Mouse (Mus musculus): ENCODE results near the gene Sidt1.

Gene Sidt1

GRCm38 (mm10) chr16:44332861-44333284 is at the start of gene Sidt1:
Sidt1 (minus strand) TSS chr16:44333196.
- peak; percentile 87 for DNase-seq (ENCODE audit: low read depth)

GRCm38 (mm10) chr16:44381578-44381977 is 48.6 kb upstream of the Sidt1 start:
- no peak for DNase-seq (ENCODE audit: low read depth)

GRCm38 (mm10) chr16:44380006-44380405 is 47.0 kb upstream of the Sidt1 start:
- no peak for DNase-seq (ENCODE audit: low read depth)

GRCm38 (mm10) chr16:44375459-44375858 is 42.5 kb upstream of the Sidt1 start:
- no peak for DNase-seq (ENCODE audit: low read depth)

GRCm38 (mm10) chr16:44365522-44365921 is 32.5 kb upstream of the Sidt1 start:
- DNase-seq (ENCODE audit: low read depth) = no peak

- DNase-seq (ENCODE audit: low read depth) = peak; percentile 80
Measured at GRCm38 (mm10) chr16:44361921-44362890, 29.2 kb upstream of the Sidt1 start.

- peak; percentile 91 for DNase-seq (ENCODE audit: low read depth)
Measured at GRCm38 (mm10) chr16:44357571-44358268, 24.7 kb upstream of the Sidt1 start.

GRCm38 (mm10) chr16:44356291-44356690 is 23.3 kb upstream of the Sidt1 start:
- peak; percentile 63 for DNase-seq (ENCODE audit: low read depth)

- no peak for DNase-seq (ENCODE audit: low read depth)
Measured at GRCm38 (mm10) chr16:44349801-44350397, 16.9 kb upstream of the Sidt1 start.

- peak; percentile 97 for DNase-seq (ENCODE audit: low read depth)
Measured at GRCm38 (mm10) chr16:44347071-44347901, 14.3 kb upstream of the Sidt1 start, which contains the start of gene Spice1. Spice1 (plus strand) TSS chr16:44347121.

- no peak for DNase-seq (ENCODE audit: low read depth)
Measured at GRCm38 (mm10) chr16:44337541-44337940, 4.5 kb upstream of the Sidt1 start.

- peak; percentile 61 for DNase-seq (ENCODE audit: low read depth)
Measured at GRCm38 (mm10) chr16:44331995-44332860, 768 bp downstream of the Sidt1 start.

- DNase-seq (ENCODE audit: low read depth) = no peak
Measured at GRCm38 (mm10) chr16:44331671-44331994, 1.4 kb downstream of the Sidt1 start.

- peak; percentile 34 for DNase-seq (ENCODE audit: low read depth)
Measured at GRCm38 (mm10) chr16:44331154-44331553, 1.8 kb downstream of the Sidt1 start.

GRCm38 (mm10) chr16:44330657-44331056 is 2.3 kb downstream of the Sidt1 start:
- DNase-seq (ENCODE audit: low read depth) = peak; percentile 48

GRCm38 (mm10) chr16:44328644-44329043 is 4.4 kb downstream of the Sidt1 start:
- DNase-seq (ENCODE audit: low read depth) = peak; percentile 28

GRCm38 (mm10) chr16:44320232-44320631 is 12.8 kb downstream of the Sidt1 start:
- no peak for DNase-seq (ENCODE audit: low read depth)

GRCm38 (mm10) chr16:44316350-44316749 is 16.6 kb downstream of the Sidt1 start:
- no peak for DNase-seq (ENCODE audit: low read depth)

- no peak for DNase-seq (ENCODE audit: low read depth)
Measured at GRCm38 (mm10) chr16:44313422-44313821, 19.6 kb downstream of the Sidt1 start.

- no peak for DNase-seq (ENCODE audit: low read depth)
Measured at GRCm38 (mm10) chr16:44305606-44306005, 27.4 kb downstream of the Sidt1 start.

GRCm38 (mm10) chr16:44303822-44304221 is 29.2 kb downstream of the Sidt1 start:
- no peak for DNase-seq (ENCODE audit: low read depth)
